Mouse (Mus musculus): Measurements from ENCODE around the gene Anxa9. TPM values are rescaled to one million over a fixed set of nuclear protein-coding genes. Genes with fewer than 3 reads are reported as not detected.
A peak's percentile ranks its signal among the peaks of the same experiment; 100 is the strongest.

Anxa9 gene
- polyA plus RNA-seq, 1 experiment from 2014 or later = 2.0 TPM

GRCm38 (mm10) chr3:95290156-95290555 is 16.8 kb downstream of the Anxa9 start:
- H3K27ac ChIP-seq (ENCODE audit: low read depth, low read length) = 0 out of 2 replicates have a peak overlapping the region, but pooled peaks have one; percentile 31
- H3K9me3 ChIP-seq (ENCODE audit: control insufficient read depth) = no peaks in the 10 kb centered on the region
- H3K9ac ChIP-seq (ENCODE audit: low read depth, low read length) = no peak overlapping the region
- H3K4me2 ChIP-seq (replicated peaks; ENCODE audit: low read depth) = no peak overlapping the region
- no peak for ATAC-seq
- no peak overlapping the region for H3K4me3 ChIP-seq (ENCODE audit: low read depth, low read length)
- no peaks in the 10 kb centered on the region for H3K27me3 ChIP-seq (replicated peaks; ENCODE audit: control insufficient read depth, insufficient read depth, low read length)
- H3K36me3 ChIP-seq (ENCODE audit: control insufficient read depth, insufficient read depth) = peaks cover 45% of the 10 kb centered on the region
- no peaks in the 10 kb centered on the region for H3K4me1 ChIP-seq (replicated peaks; ENCODE audit: control insufficient read depth, insufficient read depth, low read length)
- no peak for TF ChIP-seq CTCF (IDR thresholded peaks at IDR 0.05; ENCODE audit: low read depth)
- 64% methylated on average over 6 of the region's 6 CpGs for WGBS

GRCm38 (mm10) chr3:95289419-95289818 is 17.6 kb downstream of the Anxa9 start:
- TF ChIP-seq CTCF (IDR thresholded peaks at IDR 0.05; ENCODE audit: low read depth) = no peak
- Histone ChIP-seq H3K4me2 (replicated peaks; ENCODE audit: low read depth) (no peak overlapping the region), H3K4me1 (replicated peaks; ENCODE audit: control insufficient read depth, insufficient read depth, low read length) (peaks cover 4% of the 10 kb centered on the region), H3K4me3 (ENCODE audit: low read depth, low read length) (no peak overlapping the region), H3K9me3 (ENCODE audit: control insufficient read depth) (no peaks in the 10 kb centered on the region), H3K27ac (ENCODE audit: low read depth, low read length) (0 out of 2 replicates have a peak overlapping the region, but pooled peaks have one; percentile 3), H3K36me3 (ENCODE audit: control insufficient read depth, insufficient read depth) (peaks cover 40% of the 10 kb centered on the region), H3K27me3 (replicated peaks; ENCODE audit: control insufficient read depth, insufficient read depth, low read length) (no peaks in the 10 kb centered on the region), H3K9ac (ENCODE audit: low read depth, low read length) (no peak overlapping the region)
- 92% methylated on average over 4 of the region's 4 CpGs for WGBS
- no peak for ATAC-seq

- Histone ChIP-seq H3K27ac (ENCODE audit: low read depth, low read length) (no peak overlapping the region), H3K9me3 (ENCODE audit: control insufficient read depth) (no peaks in the 10 kb centered on the region), H3K36me3 (ENCODE audit: control insufficient read depth, insufficient read depth) (peaks cover 26% of the 10 kb centered on the region), H3K9ac (ENCODE audit: low read depth, low read length) (no peak overlapping the region), H3K27me3 (replicated peaks; ENCODE audit: control insufficient read depth, insufficient read depth, low read length) (no peaks in the 10 kb centered on the region), H3K4me2 (replicated peaks; ENCODE audit: low read depth) (no peak overlapping the region), H3K4me3 (ENCODE audit: low read depth, low read length) (no peak overlapping the region), H3K4me1 (replicated peaks; ENCODE audit: control insufficient read depth, insufficient read depth, low read length) (peaks cover 11% of the 10 kb centered on the region)
- ATAC-seq = no peak
- 86% methylated on average over 3 of the region's 3 CpGs for WGBS
- no peak for TF ChIP-seq CTCF (IDR thresholded peaks at IDR 0.05; ENCODE audit: low read depth)
Measured at GRCm38 (mm10) chr3:95287541-95287940, 19.4 kb downstream of the Anxa9 start.

GRCm38 (mm10) chr3:95286510-95286909 is 20.5 kb downstream of the Anxa9 start:
- Histone ChIP-seq H3K27me3 (replicated peaks; ENCODE audit: control insufficient read depth, insufficient read depth, low read length) (no peaks in the 10 kb centered on the region), H3K4me2 (replicated peaks; ENCODE audit: low read depth) (no peak overlapping the region), H3K4me3 (ENCODE audit: low read depth, low read length) (no peak overlapping the region), H3K9me3 (ENCODE audit: control insufficient read depth) (no peaks in the 10 kb centered on the region), H3K27ac (ENCODE audit: low read depth, low read length) (no peak overlapping the region), H3K9ac (ENCODE audit: low read depth, low read length) (no peak overlapping the region), H3K4me1 (replicated peaks; ENCODE audit: control insufficient read depth, insufficient read depth, low read length) (peaks cover 11% of the 10 kb centered on the region), H3K36me3 (ENCODE audit: control insufficient read depth, insufficient read depth) (peaks cover 26% of the 10 kb centered on the region)
- TF ChIP-seq CTCF (IDR thresholded peaks at IDR 0.05; ENCODE audit: low read depth) = no peak
- ATAC-seq = no peak
- 83% methylated on average over 7 of the region's 7 CpGs for WGBS

- no peaks in the 10 kb centered on the region for H3K9me3 ChIP-seq (ENCODE audit: control insufficient read depth)
- no peak overlapping the region for H3K27ac ChIP-seq (ENCODE audit: low read depth, low read length)
- H3K4me2 ChIP-seq (replicated peaks; ENCODE audit: low read depth) = 0 out of 2 replicates have a peak overlapping the region, but pooled peaks have one; percentile 7
- 48% methylated on average over 5 of the region's 5 CpGs for WGBS
- no peak overlapping the region for H3K4me3 ChIP-seq (ENCODE audit: low read depth, low read length)
- no peak for TF ChIP-seq CTCF (IDR thresholded peaks at IDR 0.05; ENCODE audit: low read depth)
- H3K9ac ChIP-seq (ENCODE audit: low read depth, low read length) = peak overlapping the region; percentile 1; the same call in 1 of the 2 replicates
- no peaks in the 10 kb centered on the region for H3K27me3 ChIP-seq (replicated peaks; ENCODE audit: control insufficient read depth, insufficient read depth, low read length)
- peaks cover 11% of the 10 kb centered on the region for H3K4me1 ChIP-seq (replicated peaks; ENCODE audit: control insufficient read depth, insufficient read depth, low read length)
- no peak for ATAC-seq
- H3K36me3 ChIP-seq (ENCODE audit: control insufficient read depth, insufficient read depth) = peaks cover 26% of the 10 kb centered on the region
Measured at GRCm38 (mm10) chr3:95286011-95286410, 21.0 kb downstream of the Anxa9 start.

GRCm38 (mm10) chr3:95285390-95285789 is 21.6 kb downstream of the Anxa9 start:
- Histone ChIP-seq H3K9me3 (ENCODE audit: control insufficient read depth) (no peaks in the 10 kb centered on the region), H3K27ac (ENCODE audit: low read depth, low read length) (no peak overlapping the region), H3K4me1 (replicated peaks; ENCODE audit: control insufficient read depth, insufficient read depth, low read length) (peaks cover 11% of the 10 kb centered on the region), H3K4me2 (replicated peaks; ENCODE audit: low read depth) (no peak overlapping the region; the same call in 1 of the 2 replicates), H3K4me3 (ENCODE audit: low read depth, low read length) (no peak overlapping the region), H3K9ac (ENCODE audit: low read depth, low read length) (0 out of 2 replicates have a peak overlapping the region, but pooled peaks have one; percentile 1), H3K27me3 (replicated peaks; ENCODE audit: control insufficient read depth, insufficient read depth, low read length) (no peaks in the 10 kb centered on the region), H3K36me3 (ENCODE audit: control insufficient read depth, insufficient read depth) (peaks cover 22% of the 10 kb centered on the region)
- no peak for TF ChIP-seq CTCF (IDR thresholded peaks at IDR 0.05; ENCODE audit: low read depth)
- 86% methylated on average over 5 of the region's 5 CpGs for WGBS
- ATAC-seq = no peak
